Mouse (Mus musculus): ENCODE data around the gene Ndufs6. TPM values are rescaled to one million over a fixed set of nuclear protein-coding genes. Genes with fewer than 3 reads are reported as not detected.
A peak's percentile ranks its signal among the peaks of the same experiment; 100 is the strongest.

Ndufs6 gene
- polyA plus RNA-seq, 1 experiment = 306 TPM

DNA sequence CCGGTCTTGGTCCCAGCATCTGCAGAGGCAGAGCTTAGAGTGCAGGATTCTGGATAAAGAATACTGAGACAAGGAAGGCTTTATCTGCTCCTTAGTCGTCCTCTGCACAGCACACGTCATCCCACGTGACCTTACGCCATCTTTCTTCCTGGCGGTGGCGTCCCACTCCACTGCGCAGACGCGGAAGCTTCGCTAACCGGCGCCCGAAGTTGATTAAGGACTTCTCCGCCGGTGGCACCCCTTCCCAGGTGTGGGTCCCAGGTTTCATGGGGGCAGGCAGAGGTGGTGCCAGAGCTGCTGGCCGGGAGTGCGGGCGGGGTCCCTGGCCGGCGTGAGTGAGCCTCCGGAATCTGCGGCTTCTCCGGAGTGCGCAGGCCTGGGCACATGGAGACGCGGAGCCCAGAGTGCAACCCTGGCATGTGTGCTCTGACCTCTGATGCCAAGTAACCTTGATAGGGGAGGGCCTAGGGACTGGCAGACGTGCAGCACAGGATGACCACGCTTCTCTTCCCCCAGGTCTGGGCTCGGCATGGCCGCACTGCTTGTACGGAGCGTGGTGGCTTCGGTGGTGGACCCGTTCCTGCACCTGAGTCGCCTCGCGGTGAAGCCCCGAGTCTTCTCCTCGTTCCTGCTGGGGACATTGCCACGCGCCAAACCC lies 2.6 kb upstream of the Ndufs6 start:
- TF ChIP-seq POLR2A (IDR thresholded peaks at IDR 0.05; ENCODE audit: borderline replicate concordance, insufficient read depth, low read length) = peak; percentile 66
- TF ChIP-seq CTCF (IDR thresholded peaks at IDR 0.05; ENCODE audit: borderline replicate concordance, insufficient read depth, low read depth, low read length) = no peak
- H3K4me3 ChIP-seq (replicated peaks; ENCODE audit: insufficient read depth, low read depth, low read length) = peak overlapping the region; percentile 88
- H3K4me1 ChIP-seq (ENCODE audit: control insufficient read depth, insufficient read depth, low read length) = no peaks in the 10 kb centered on the region; the same call in 1 of the 2 replicates
- under 1% methylated on average over 42 of the region's 42 CpGs for WGBS
- H3K27me3 ChIP-seq (ENCODE audit: control insufficient read depth, insufficient read depth, low read length) = no peaks in the 10 kb centered on the region
- DNase-seq = peak; percentile 89 to 91
- peak overlapping the region; percentile 24; the same call in 1 of the 2 replicates for H3K27ac ChIP-seq (ENCODE audit: insufficient read depth, low read length)

DNA sequence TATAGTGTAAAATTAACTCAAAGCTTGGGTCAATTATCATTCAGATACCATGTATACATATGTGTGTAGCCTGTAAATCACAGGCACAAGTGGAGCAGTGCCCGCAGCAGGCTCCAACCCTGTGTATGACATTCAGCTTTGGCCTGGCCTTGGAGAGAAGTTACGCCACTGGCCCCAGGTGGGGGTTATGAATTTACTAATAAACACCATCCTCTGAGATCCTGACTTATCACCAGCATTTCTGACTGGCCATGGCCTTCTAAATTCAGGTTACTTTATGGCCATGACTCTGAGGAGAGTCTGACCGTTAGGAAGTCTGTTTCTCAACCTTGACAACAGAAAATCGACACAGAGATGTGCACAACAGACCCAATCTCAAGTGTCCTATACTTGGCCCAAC lies 4.9 kb downstream of the Ndufs6 start:
- Histone ChIP-seq H3K27me3 (ENCODE audit: control insufficient read depth, insufficient read depth, low read length) (no peaks in the 10 kb centered on the region), H3K4me3 (replicated peaks; ENCODE audit: insufficient read depth, low read depth, low read length) (no peak overlapping the region), H3K27ac (ENCODE audit: insufficient read depth, low read length) (no peak overlapping the region), H3K4me1 (ENCODE audit: control insufficient read depth, insufficient read depth, low read length) (peaks cover 6% of the 10 kb centered on the region)
- no peak for DNase-seq
- TF ChIP-seq POLR2A (IDR thresholded peaks at IDR 0.05; ENCODE audit: borderline replicate concordance, insufficient read depth, low read length) = no peak
- TF ChIP-seq CTCF (IDR thresholded peaks at IDR 0.05; ENCODE audit: borderline replicate concordance, insufficient read depth, low read depth, low read length) = no peak
- 89% methylated on average over 4 of the region's 4 CpGs for WGBS

DNA sequence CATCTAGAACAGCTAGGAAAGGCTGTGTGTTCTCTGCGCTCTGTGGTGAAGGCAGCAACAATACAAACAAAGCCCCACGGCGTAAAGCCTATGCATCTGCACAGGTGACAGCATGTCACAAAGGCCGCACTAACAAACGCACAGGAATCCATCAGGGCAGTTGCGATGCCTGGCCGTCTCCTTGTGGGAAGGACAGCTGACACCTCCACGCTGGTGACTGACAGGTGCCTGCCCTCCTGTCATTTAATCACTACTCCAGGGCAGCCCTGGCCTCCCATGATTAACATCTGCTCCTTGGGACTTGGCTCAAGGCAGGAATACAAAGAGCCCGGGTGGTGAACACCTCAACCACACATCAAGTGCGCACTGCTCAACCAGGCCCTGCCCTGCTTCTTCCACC lies 5.7 kb downstream of the Ndufs6 start:
- H3K4me3 ChIP-seq (replicated peaks; ENCODE audit: insufficient read depth, low read depth, low read length) = no peak overlapping the region
- H3K4me1 ChIP-seq (ENCODE audit: control insufficient read depth, insufficient read depth, low read length) = peaks cover 6% of the 10 kb centered on the region
- no peaks in the 10 kb centered on the region for H3K27me3 ChIP-seq (ENCODE audit: control insufficient read depth, insufficient read depth, low read length)
- no peak overlapping the region for H3K27ac ChIP-seq (ENCODE audit: insufficient read depth, low read length)
- 81% methylated on average over 10 of the region's 10 CpGs for WGBS
- TF ChIP-seq CTCF (IDR thresholded peaks at IDR 0.05; ENCODE audit: borderline replicate concordance, insufficient read depth, low read depth, low read length) (no peak), POLR2A (IDR thresholded peaks at IDR 0.05; ENCODE audit: borderline replicate concordance, insufficient read depth, low read length) (no peak)
- DNase-seq = no peak

- 98% methylated on average over 4 of the region's 4 CpGs for WGBS
- no peaks in the 10 kb centered on the region; the same call in 1 of the 2 replicates for H3K4me1 ChIP-seq (ENCODE audit: control insufficient read depth, insufficient read depth, low read length)
- TF ChIP-seq POLR2A (IDR thresholded peaks at IDR 0.05; ENCODE audit: borderline replicate concordance, insufficient read depth, low read length) = no peak
- no peak for TF ChIP-seq CTCF (IDR thresholded peaks at IDR 0.05; ENCODE audit: borderline replicate concordance, insufficient read depth, low read depth, low read length)
Measured at GRCm38 (mm10) chr13:73320048-73320447, 8.3 kb downstream of the Ndufs6 start.

GRCm38 (mm10) chr13:73310183-73310929 lies 18.0 kb downstream of the Ndufs6 start:
- TF ChIP-seq POLR2A (IDR thresholded peaks at IDR 0.05; ENCODE audit: borderline replicate concordance, insufficient read depth, low read length) = no peak
- TF ChIP-seq CTCF (IDR thresholded peaks at IDR 0.05; ENCODE audit: borderline replicate concordance, insufficient read depth, low read depth, low read length) = peak; percentile 33; the same call in 1 of the 2 replicates
- Histone ChIP-seq H3K4me1 (ENCODE audit: control insufficient read depth, insufficient read depth, low read length) (no peaks in the 10 kb centered on the region), H3K4me3 (replicated peaks; ENCODE audit: insufficient read depth, low read depth, low read length) (no peak overlapping the region), H3K27ac (ENCODE audit: insufficient read depth, low read length) (no peak overlapping the region), H3K27me3 (ENCODE audit: control insufficient read depth, insufficient read depth, low read length) (no peaks in the 10 kb centered on the region)
- DNase-seq = no peak
- 26% methylated on average over 8 of the region's 8 CpGs for WGBS

More at GRCm38 (mm10) chr13:73320048-73320447, 8.3 kb downstream of the Ndufs6 start:
- Histone ChIP-seq H3K27ac (ENCODE audit: insufficient read depth, low read length) (no peak overlapping the region), H3K27me3 (ENCODE audit: control insufficient read depth, insufficient read depth, low read length) (no peaks in the 10 kb centered on the region), H3K4me3 (replicated peaks; ENCODE audit: insufficient read depth, low read depth, low read length) (no peak overlapping the region)
- no peak for DNase-seq

GRCm38 (mm10) chr13:73306430-73306829 lies 21.9 kb downstream of the Ndufs6 start:
- Histone ChIP-seq H3K27me3 (ENCODE audit: control insufficient read depth, insufficient read depth, low read length) (no peaks in the 10 kb centered on the region), H3K27ac (ENCODE audit: insufficient read depth, low read length) (no peak overlapping the region), H3K4me1 (ENCODE audit: control insufficient read depth, insufficient read depth, low read length) (no peaks in the 10 kb centered on the region), H3K4me3 (replicated peaks; ENCODE audit: insufficient read depth, low read depth, low read length) (no peak overlapping the region)
- DNase-seq = no peak
- 55% methylated on average over 4 of the region's 4 CpGs for WGBS
- TF ChIP-seq CTCF (IDR thresholded peaks at IDR 0.05; ENCODE audit: borderline replicate concordance, insufficient read depth, low read depth, low read length) = no peak
- no peak for TF ChIP-seq POLR2A (IDR thresholded peaks at IDR 0.05; ENCODE audit: borderline replicate concordance, insufficient read depth, low read length)

DNA sequence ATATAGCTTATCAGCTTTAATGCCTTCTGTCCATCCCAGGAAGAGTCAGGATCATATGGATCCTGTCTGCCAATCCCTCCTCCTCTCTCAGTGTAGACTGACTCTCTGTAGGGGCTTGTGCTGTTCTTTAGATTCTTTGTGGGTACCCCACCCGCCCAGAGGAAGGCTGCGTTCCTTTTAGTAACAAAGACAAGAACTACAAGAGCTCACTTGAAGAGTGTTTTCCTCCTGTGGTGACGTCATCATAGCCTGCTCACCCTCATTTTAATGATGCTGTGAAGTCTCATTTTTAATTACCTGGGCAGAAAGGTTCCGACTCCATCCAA lies 22.3 kb downstream of the Ndufs6 start:
- no peak overlapping the region for H3K27ac ChIP-seq (ENCODE audit: insufficient read depth, low read length)
- no peak for DNase-seq
- H3K27me3 ChIP-seq (ENCODE audit: control insufficient read depth, insufficient read depth, low read length) = no peaks in the 10 kb centered on the region
- H3K4me1 ChIP-seq (ENCODE audit: control insufficient read depth, insufficient read depth, low read length) = no peaks in the 10 kb centered on the region
- H3K4me3 ChIP-seq (replicated peaks; ENCODE audit: insufficient read depth, low read depth, low read length) = no peak overlapping the region
- 57% methylated on average over 4 of the region's 4 CpGs for WGBS
- TF ChIP-seq POLR2A (IDR thresholded peaks at IDR 0.05; ENCODE audit: borderline replicate concordance, insufficient read depth, low read length) (no peak), CTCF (IDR thresholded peaks at IDR 0.05; ENCODE audit: borderline replicate concordance, insufficient read depth, low read depth, low read length) (no peak)
